Mouse (Mus musculus): ENCODE measurements around the gene Olig3. TPM values are rescaled to one million over a fixed set of nuclear protein-coding genes. Genes with fewer than 3 reads are reported as not detected.

Gene Olig3
- polyA plus RNA-seq, 1 experiment from 2014 or later, result 36.6 TPM

DNA sequence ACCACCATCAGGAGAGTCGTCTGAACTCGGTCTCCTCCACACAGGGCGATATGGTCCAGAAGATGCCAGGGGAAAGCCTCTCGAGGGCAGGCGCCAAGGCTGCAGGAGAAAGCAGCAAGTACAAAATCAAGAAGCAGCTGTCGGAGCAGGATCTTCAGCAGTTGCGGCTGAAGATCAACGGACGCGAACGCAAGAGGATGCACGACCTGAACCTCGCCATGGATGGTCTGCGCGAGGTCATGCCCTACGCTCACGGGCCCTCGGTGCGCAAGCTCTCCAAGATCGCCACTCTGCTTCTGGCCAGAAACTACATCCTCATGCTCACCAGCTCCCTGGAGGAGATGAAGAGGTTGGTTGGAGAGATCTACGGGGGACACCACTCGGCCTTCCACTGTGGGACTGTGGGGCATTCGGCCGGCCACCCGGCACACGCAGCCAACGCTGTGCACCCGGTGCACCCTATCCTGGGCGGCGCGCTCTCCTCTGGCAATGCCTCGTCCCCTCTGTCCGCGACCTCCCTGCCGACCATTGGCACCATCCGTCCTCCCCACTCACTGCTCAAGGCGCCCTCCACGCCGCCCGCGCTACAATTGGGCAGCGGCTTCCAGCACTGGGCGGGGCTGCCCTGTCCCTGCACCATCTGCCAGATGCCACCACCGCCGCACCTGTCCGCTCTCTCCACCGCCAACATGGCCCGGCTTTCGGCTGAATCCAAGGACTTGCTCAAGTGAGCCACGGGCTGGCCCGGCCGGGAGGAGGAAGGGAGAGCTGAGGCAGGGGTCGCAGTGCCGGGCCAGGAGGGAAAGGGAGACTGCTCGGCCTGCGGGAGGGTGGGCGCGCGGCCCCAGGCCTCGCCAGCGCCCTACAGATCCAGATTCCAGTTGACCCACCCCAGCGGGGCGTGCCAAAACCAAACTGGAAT, 648 bp downstream of the Olig3 start:
- under 1% methylated on average over 62 of the region's 63 CpGs for WGBS
- Histone ChIP-seq H3K4me1 (ENCODE audit: control insufficient read depth, insufficient read depth, low read length) (no peaks in the 10 kb centered on the region), H3K27me3 (ENCODE audit: control insufficient read depth, insufficient read depth, low read length) (peaks cover 91% of the 10 kb centered on the region), H3K27ac (ENCODE audit: low read depth, low read length) (peak overlapping the region; percentile 9), H3K4me3 (ENCODE audit: low read depth, low read length) (peak overlapping the region; percentile 33), H3K9ac (ENCODE audit: low read length) (peak overlapping the region; percentile 35), H3K4me2 (ENCODE audit: low read depth) (peak overlapping the region; percentile 27), H3K36me3 (ENCODE audit: control insufficient read depth, insufficient read depth, low read length) (no peaks in the 10 kb centered on the region), H3K9me3 (ENCODE audit: control insufficient read depth, low read length) (no peaks in the 10 kb centered on the region)
- peak; percentile 47 for DNase-seq (ENCODE audit: low spot score)
- peak; percentile 20; the same call in 1 of the 2 replicates for ATAC-seq (ENCODE audit: insufficient read depth, low FRiP score, low TSS enrichment)

DNA sequence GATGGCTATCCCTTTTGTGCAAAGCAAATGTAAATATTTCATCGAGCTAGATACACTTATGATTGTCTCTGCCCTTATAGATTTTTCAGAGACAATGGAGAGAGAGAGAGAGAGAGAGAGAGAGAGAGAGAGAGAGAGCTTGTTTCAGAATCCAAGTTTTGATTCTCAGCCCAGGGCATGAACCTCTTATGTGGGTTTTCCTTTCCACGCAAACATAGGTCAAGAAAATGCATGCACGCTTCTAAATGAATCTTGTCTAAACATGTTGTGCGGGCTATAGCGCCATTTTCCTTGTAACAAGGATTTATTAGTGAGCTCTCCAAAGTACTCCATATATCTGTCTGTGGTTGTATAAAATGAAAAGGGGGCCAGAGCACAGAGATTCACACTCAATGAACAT, 1.5 kb downstream of the Olig3 start:
- no peaks in the 10 kb centered on the region for H3K9me3 ChIP-seq (ENCODE audit: control insufficient read depth, low read length)
- H3K27ac ChIP-seq (ENCODE audit: low read depth, low read length), result no peak overlapping the region
- H3K9ac ChIP-seq (ENCODE audit: low read length), result peak overlapping the region; percentile 35
- peak overlapping the region; percentile 27 for H3K4me2 ChIP-seq (ENCODE audit: low read depth)
- WGBS, result 9% methylated on average over 5 of the region's 5 CpGs
- no peaks in the 10 kb centered on the region for H3K4me1 ChIP-seq (ENCODE audit: control insufficient read depth, insufficient read depth, low read length)
- no peaks in the 10 kb centered on the region for H3K36me3 ChIP-seq (ENCODE audit: control insufficient read depth, insufficient read depth, low read length)
- peak overlapping the region; percentile 33 for H3K4me3 ChIP-seq (ENCODE audit: low read depth, low read length)
- H3K27me3 ChIP-seq (ENCODE audit: control insufficient read depth, insufficient read depth, low read length), result peaks cover 94% of the 10 kb centered on the region
- no peak for DNase-seq (ENCODE audit: low spot score)
- ATAC-seq (ENCODE audit: insufficient read depth, low FRiP score, low TSS enrichment), result no peak

DNA sequence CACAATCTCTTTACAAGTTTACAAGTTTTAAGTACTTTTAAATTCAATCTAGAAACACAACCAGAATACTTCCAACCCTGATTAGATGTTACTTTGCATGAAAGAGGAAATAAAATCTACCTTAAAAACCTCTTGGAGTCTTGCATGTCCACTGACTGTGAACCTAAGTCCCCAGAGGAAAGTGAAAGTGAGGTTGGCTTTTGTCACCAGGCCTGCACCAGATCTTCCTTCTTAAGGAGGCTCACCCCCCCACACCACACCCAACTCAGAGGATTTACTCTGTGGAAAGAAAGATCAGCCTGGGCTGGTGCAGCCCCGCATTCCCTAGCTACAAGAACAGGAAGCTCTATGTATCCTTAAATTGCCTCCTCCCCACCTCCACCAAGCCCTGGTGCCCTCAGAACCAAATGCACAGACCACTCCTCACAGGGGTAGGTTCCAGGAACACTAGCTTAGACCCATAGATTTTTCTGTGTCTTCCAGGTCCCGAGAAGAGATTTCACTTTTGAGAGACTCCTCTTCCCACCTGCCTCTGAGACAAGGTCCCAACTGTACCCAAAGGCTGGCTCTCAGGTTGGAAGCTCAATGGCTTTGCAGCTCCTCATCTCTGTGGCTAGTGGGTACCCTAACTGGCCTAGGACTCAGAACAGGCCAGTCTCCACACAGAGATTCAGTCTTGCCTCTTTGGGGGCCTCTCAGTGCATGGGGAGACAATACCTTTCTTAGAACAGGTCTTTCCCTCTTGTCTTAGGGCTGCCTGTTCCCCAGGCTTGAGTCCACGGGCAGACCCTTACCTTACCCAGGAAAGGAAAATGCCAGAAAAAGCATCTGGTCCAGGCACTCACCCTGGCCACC, 4.3 kb downstream of the Olig3 start:
- H3K9me3 ChIP-seq (ENCODE audit: control insufficient read depth, low read length), result no peaks in the 10 kb centered on the region
- 26% methylated on average over 3 of the region's 3 CpGs for WGBS
- no peak overlapping the region for H3K4me3 ChIP-seq (ENCODE audit: low read depth, low read length)
- no peak for ATAC-seq (ENCODE audit: insufficient read depth, low FRiP score, low TSS enrichment)
- no peaks in the 10 kb centered on the region for H3K36me3 ChIP-seq (ENCODE audit: control insufficient read depth, insufficient read depth, low read length)
- no peak overlapping the region for H3K9ac ChIP-seq (ENCODE audit: low read length)
- peaks cover 78% of the 10 kb centered on the region for H3K27me3 ChIP-seq (ENCODE audit: control insufficient read depth, insufficient read depth, low read length)
- H3K4me1 ChIP-seq (ENCODE audit: control insufficient read depth, insufficient read depth, low read length), result no peaks in the 10 kb centered on the region
- peak overlapping the region; percentile 14; the same call in 1 of the 2 replicates for H3K4me2 ChIP-seq (ENCODE audit: low read depth)
- no peak for DNase-seq (ENCODE audit: low spot score)
- H3K27ac ChIP-seq (ENCODE audit: low read depth, low read length), result no peak overlapping the region

DNA sequence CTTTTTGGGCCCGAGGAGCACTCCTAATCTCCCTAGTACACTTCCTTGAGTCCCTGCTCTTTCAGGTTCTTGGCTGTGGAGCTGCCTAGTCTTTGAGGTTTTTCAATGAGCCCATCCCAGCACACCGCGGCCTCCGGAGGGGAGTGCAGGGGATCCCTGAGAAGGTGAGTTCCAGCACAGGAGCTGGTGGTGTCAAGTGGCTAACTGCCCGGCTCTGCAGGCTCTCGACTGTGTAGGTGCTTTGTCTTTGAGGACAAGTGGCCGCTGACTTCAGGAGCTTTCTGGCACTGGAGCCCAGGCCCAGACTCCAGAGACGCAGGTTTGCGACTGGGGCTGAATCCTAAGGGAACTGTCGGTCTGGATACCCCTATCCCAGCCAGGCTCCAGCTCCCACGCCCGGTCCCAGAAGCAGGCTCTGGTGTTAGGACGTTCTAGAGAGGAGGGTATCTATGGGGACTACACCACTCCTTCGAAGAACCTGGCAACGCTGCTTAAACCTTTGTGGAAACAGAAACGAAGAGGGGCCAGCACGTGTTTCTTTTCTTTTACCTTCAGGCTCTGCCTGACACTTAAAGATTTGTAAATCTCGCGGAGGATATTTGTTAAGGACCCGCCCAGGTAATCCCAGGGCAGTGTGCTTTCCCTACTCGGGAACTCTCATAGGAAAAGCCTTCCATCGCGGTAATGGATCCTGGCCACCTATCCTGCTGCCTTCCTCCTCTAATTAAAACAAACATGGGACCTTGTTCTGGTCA, 5.4 kb downstream of the Olig3 start:
- no peak overlapping the region for H3K27ac ChIP-seq (ENCODE audit: low read depth, low read length)
- 5% methylated on average over 23 of the region's 23 CpGs for WGBS
- H3K4me2 ChIP-seq (ENCODE audit: low read depth), result peak overlapping the region; percentile 33
- no peak overlapping the region for H3K9ac ChIP-seq (ENCODE audit: low read length)
- ATAC-seq (ENCODE audit: insufficient read depth, low FRiP score, low TSS enrichment) (no peak), DNase-seq (ENCODE audit: low spot score) (no peak)
- no peak overlapping the region for H3K4me3 ChIP-seq (ENCODE audit: low read depth, low read length)
- peaks cover 71% of the 10 kb centered on the region for H3K27me3 ChIP-seq (ENCODE audit: control insufficient read depth, insufficient read depth, low read length)
- H3K9me3 ChIP-seq (ENCODE audit: control insufficient read depth, low read length), result no peaks in the 10 kb centered on the region
- no peaks in the 10 kb centered on the region for H3K4me1 ChIP-seq (ENCODE audit: control insufficient read depth, insufficient read depth, low read length)
- no peaks in the 10 kb centered on the region for H3K36me3 ChIP-seq (ENCODE audit: control insufficient read depth, insufficient read depth, low read length)

DNA sequence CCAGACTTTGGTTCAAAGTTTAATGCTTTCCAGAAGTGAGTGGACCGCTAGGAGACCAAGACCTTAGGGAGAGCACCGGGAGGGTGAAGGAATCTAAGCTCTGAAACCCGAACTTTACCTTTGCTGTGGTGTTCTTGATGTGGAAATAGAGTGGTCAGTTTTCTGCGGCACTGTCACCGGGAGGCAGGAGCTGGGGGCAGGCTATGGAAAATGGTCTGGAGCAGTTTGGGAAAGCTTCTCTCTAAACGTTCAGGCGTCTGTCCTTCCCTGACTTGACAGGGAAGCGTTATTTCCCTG, 5.9 kb downstream of the Olig3 start:
- no peak for ATAC-seq (ENCODE audit: insufficient read depth, low FRiP score, low TSS enrichment)
- H3K27ac ChIP-seq (ENCODE audit: low read depth, low read length), result no peak overlapping the region
- WGBS, result 1% methylated on average over 8 of the region's 8 CpGs
- peak overlapping the region; percentile 15; the same call in 1 of the 2 replicates for H3K9ac ChIP-seq (ENCODE audit: low read length)
- H3K4me3 ChIP-seq (ENCODE audit: low read depth, low read length), result no peak overlapping the region
- H3K27me3 ChIP-seq (ENCODE audit: control insufficient read depth, insufficient read depth, low read length), result peaks cover 71% of the 10 kb centered on the region
- no peaks in the 10 kb centered on the region for H3K36me3 ChIP-seq (ENCODE audit: control insufficient read depth, insufficient read depth, low read length)
- peak overlapping the region; percentile 33 for H3K4me2 ChIP-seq (ENCODE audit: low read depth)
- H3K4me1 ChIP-seq (ENCODE audit: control insufficient read depth, insufficient read depth, low read length), result no peaks in the 10 kb centered on the region
- no peaks in the 10 kb centered on the region for H3K9me3 ChIP-seq (ENCODE audit: control insufficient read depth, low read length)
- DNase-seq (ENCODE audit: low spot score), result no peak

DNA sequence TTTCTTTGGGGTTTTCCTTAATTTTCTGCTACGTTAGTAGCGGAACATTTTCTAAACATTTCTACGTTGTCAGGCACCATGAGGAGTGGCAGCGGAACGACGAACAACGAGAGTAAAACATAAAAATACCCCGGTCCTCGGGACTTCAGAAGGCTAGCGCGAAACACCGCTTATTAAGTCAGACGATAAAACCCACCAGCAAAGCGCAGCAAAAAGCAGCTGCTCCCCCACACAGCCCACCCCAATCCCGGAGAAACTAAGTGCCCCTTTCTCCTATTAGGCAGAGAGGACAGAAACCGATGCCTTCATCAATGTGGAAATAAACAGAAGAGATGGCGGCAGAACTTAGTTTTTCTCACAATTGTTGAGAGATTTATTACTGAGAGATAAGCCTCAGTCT, 6.5 kb downstream of the Olig3 start:
- under 1% methylated on average over 17 of the region's 17 CpGs for WGBS
- Histone ChIP-seq H3K4me3 (ENCODE audit: low read depth, low read length) (peak overlapping the region; percentile 18; the same call in 1 of the 2 replicates), H3K36me3 (ENCODE audit: control insufficient read depth, insufficient read depth, low read length) (no peaks in the 10 kb centered on the region), H3K27ac (ENCODE audit: low read depth, low read length) (no peak overlapping the region), H3K4me1 (ENCODE audit: control insufficient read depth, insufficient read depth, low read length) (no peaks in the 10 kb centered on the region), H3K4me2 (ENCODE audit: low read depth) (peak overlapping the region; percentile 33), H3K9me3 (ENCODE audit: control insufficient read depth, low read length) (no peaks in the 10 kb centered on the region), H3K27me3 (ENCODE audit: control insufficient read depth, insufficient read depth, low read length) (peaks cover 68% of the 10 kb centered on the region), H3K9ac (ENCODE audit: low read length) (no peak overlapping the region)
- no peak for ATAC-seq (ENCODE audit: insufficient read depth, low FRiP score, low TSS enrichment)
- DNase-seq (ENCODE audit: low spot score), result no peak

DNA sequence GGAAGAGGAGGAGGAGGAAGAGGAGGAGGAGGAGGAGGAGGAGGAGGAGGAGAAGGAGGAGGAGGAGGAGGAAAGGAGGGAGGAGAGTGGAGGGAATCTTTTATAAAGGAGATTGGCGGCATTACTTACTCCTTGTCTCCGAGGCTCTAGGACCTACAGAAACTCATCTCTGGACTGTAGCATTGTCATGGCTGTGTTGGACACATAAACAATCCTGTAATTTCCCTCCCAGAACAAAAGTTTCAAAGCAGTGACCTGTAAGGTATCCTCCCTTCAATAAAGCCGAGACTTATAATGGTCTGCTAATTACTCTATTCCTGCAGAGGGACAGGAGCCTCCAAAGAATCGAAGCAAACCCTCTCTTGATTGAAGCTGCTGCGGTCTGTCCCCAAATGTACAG, 7.0 kb downstream of the Olig3 start:
- H3K36me3 ChIP-seq (ENCODE audit: control insufficient read depth, insufficient read depth, low read length), result no peaks in the 10 kb centered on the region
- no peak for DNase-seq (ENCODE audit: low spot score)
- H3K27ac ChIP-seq (ENCODE audit: low read depth, low read length), result no peak overlapping the region
- H3K4me1 ChIP-seq (ENCODE audit: control insufficient read depth, insufficient read depth, low read length), result no peaks in the 10 kb centered on the region
- no peak overlapping the region for H3K4me2 ChIP-seq (ENCODE audit: low read depth)
- no peak overlapping the region for H3K4me3 ChIP-seq (ENCODE audit: low read depth, low read length)
- no peaks in the 10 kb centered on the region for H3K9me3 ChIP-seq (ENCODE audit: control insufficient read depth, low read length)
- no peak for ATAC-seq (ENCODE audit: insufficient read depth, low FRiP score, low TSS enrichment)
- peaks cover 64% of the 10 kb centered on the region for H3K27me3 ChIP-seq (ENCODE audit: control insufficient read depth, insufficient read depth, low read length)
- WGBS, result 3% methylated on average over 5 of the region's 5 CpGs
- no peak overlapping the region for H3K9ac ChIP-seq (ENCODE audit: low read length)

DNA sequence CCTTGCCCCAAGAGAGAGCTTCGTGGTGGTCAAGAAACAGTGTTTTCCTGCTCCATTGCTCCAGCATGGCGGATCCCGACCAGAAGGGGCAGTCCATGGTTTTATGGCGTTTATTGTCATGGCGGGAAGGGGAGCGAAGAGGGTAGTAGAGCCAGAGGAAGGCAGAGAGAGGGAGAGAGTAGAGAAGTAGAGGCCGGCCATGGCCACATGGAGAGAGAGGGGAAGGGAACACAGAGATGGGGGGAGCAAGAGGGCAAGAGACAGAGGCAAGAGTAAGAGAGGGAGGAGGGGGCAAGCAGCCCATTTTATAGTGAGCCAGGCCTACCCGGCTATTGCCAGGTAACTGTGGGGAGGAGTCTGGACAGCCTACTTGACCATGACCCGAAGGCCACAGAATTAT, 12.8 kb downstream of the Olig3 start:
- Histone ChIP-seq H3K9ac (ENCODE audit: low read length) (no peak overlapping the region), H3K27me3 (ENCODE audit: control insufficient read depth, insufficient read depth, low read length) (peaks cover 17% of the 10 kb centered on the region)
- WGBS, result 84% methylated on average over 9 of the region's 9 CpGs

More for the DNA sequence above, 12.8 kb downstream of the Olig3 start:
- Histone ChIP-seq H3K27ac (ENCODE audit: low read depth, low read length) (no peak overlapping the region), H3K4me3 (ENCODE audit: low read depth, low read length) (no peak overlapping the region), H3K4me1 (ENCODE audit: control insufficient read depth, insufficient read depth, low read length) (no peaks in the 10 kb centered on the region; the same call in 1 of the 2 replicates), H3K4me2 (ENCODE audit: low read depth) (no peak overlapping the region), H3K36me3 (ENCODE audit: control insufficient read depth, insufficient read depth, low read length) (no peaks in the 10 kb centered on the region), H3K9me3 (ENCODE audit: control insufficient read depth, low read length) (no peaks in the 10 kb centered on the region)
- no peak for ATAC-seq (ENCODE audit: insufficient read depth, low FRiP score, low TSS enrichment)
- DNase-seq (ENCODE audit: low spot score), result no peak
